Mouse (Mus musculus): ENCODE data around the gene Tenm4. TPM values are rescaled to one million over a fixed set of nuclear protein-coding genes. Genes with fewer than 3 reads are reported as not detected.

Gene Tenm4
- total and polyA plus RNA-seq, 3 experiments, result 9.2 to 15.2 TPM; not detected in 1

DNA sequence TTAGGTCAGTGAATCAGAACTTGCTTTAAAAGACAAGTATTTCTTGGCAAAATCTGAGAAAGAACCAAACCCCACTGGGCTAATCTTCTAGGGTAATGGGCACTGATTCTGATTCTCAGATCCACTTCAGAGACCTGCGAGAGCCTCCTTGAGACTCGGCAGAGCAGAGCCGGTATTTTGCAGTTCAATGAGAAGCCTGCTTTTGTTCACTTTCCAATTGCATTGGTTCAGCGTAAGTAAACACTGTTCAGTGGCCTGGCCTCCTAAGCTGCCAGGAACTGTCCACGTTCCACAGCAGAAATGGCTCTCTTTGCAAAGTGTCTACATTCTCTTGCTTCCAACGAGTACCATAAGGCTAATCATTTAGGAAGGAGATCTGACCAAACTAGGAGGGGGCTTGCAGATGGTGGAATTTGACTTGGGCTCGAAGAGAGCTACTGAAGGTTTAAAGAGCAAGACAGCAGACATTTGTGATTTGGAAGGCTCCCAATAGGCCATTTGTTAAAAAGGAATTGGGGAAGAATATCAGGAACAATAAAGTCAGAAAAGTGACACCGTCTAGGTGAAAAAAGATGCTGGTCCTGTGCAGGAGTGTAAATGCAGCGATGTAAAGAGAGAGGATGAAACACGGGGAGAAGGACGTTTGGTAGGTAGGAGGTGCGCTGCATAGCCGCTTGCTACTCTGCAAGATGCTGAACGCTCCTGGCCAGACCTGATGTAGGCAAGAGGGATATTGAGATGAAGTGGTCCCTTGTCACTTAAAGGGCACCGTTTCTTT is 636.4 kb downstream of the Tenm4 start:
- Histone ChIP-seq H3K4me3 (ENCODE audit: control insufficient read depth in 1 of 2, insufficient read depth in 1 of 2, low read depth in 2 of 2, low read length in 2 of 2) (no peak overlapping the region), H3K79me2 (ENCODE audit: control insufficient read depth, insufficient read depth, low read length, poor library complexity) (no peaks in the 10 kb centered on the region), H3K27ac (ENCODE audit: control insufficient read depth, low read depth, low read length) (no peak overlapping the region), H3K36me3 (ENCODE audit: control insufficient read depth in 1 of 2, insufficient read depth in 2 of 2, low read length in 2 of 2) (no peaks in the 10 kb centered on the region), H3K4me1 (ENCODE audit: control insufficient read depth in 1 of 2, insufficient read depth in 2 of 2, low read length in 2 of 2) (no peaks in the 10 kb centered on the region), H3K27me3 (ENCODE audit: control insufficient read depth in 1 of 2, insufficient read depth in 2 of 2, low read length in 2 of 2) (no peaks in the 10 kb centered on the region), H3K9me3 (replicated peaks; ENCODE audit: insufficient read depth, low read length) (no peaks in the 10 kb centered on the region), H3K9ac (ENCODE audit: control insufficient read depth, low read depth, low read length, poor library complexity, severe bottlenecking) (no peak overlapping the region)
- TF ChIP-seq ELF1 (IDR thresholded peaks at IDR 0.05; ENCODE audit: low read depth, low read length) (no peak), GATA1 (IDR thresholded peaks at IDR 0.05; ENCODE audit: low read depth, low read length) (no peak), ZNF384 (IDR thresholded peaks at IDR 0.05; ENCODE audit: low read depth, low read length) (no peak), POLR2AphosphoS5 (IDR thresholded peaks at IDR 0.05; ENCODE audit: borderline replicate concordance, low read depth, low read length) (no peak), MAFK (IDR thresholded peaks at IDR 0.05; ENCODE audit: borderline replicate concordance, low read depth, low read length) (no peak), CHD1 (IDR thresholded peaks at IDR 0.05; ENCODE audit: low read depth, low read length) (no peak), UBTF (IDR thresholded peaks at IDR 0.05; ENCODE audit: borderline replicate concordance, insufficient read depth, low read depth, low read length) (no peak), ZMIZ1 (IDR thresholded peaks at IDR 0.05; ENCODE audit: low read depth, low read length) (no peak), KAT2A (conservative IDR thresholded peaks at IDR 0.05; ENCODE audit: low read depth, low read length) (no peak)
- DNase-seq (ENCODE audit: low read depth, low spot score), result no peak

DNA sequence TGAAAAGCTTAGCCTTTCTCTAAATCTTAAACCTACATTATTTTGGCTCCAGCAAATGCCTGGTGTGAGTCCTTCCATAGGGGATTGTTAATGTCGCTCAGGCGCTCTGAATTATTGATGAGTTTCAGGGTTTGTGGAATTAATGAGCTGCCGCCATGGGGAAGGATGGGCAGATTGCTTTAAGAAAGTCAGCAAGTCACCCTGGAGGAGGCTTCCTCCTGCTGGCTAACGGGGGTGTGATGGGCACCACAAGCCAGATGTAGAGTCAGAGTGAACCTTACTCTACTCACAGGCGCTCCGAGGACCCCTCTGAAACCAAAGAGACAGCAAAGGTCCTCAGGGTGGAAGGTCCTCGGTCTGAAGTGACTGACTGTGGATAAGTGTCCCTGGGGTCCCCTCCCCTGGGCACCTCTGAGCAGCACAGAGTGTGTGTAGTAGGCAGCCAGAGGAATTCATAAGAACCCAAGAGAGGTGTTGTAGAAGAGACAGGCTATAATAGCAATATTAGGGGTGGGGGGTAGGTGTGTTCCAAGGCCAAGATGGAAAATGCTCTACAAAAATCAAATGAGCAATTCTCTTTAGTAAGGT is 637.1 kb downstream of the Tenm4 start:
- no peak for TF ChIP-seq NRF1 (IDR thresholded peaks at IDR 0.05; ENCODE audit: insufficient read depth, low read depth, low read length, poor library complexity, severe bottlenecking)
- H3K36me3 ChIP-seq (ENCODE audit: control insufficient read depth in 1 of 2, insufficient read depth in 2 of 2, low read length in 2 of 2), result no peaks in the 10 kb centered on the region
- no peaks in the 10 kb centered on the region for H3K79me2 ChIP-seq (ENCODE audit: control insufficient read depth, insufficient read depth, low read length, poor library complexity)
- H3K27ac ChIP-seq (ENCODE audit: control insufficient read depth, low read depth, low read length), result no peak overlapping the region
- H3K9me3 ChIP-seq (replicated peaks; ENCODE audit: insufficient read depth, low read length), result no peaks in the 10 kb centered on the region
- H3K9ac ChIP-seq (ENCODE audit: control insufficient read depth, low read depth, low read length, poor library complexity, severe bottlenecking), result no peak overlapping the region
- no peaks in the 10 kb centered on the region for H3K4me1 ChIP-seq (ENCODE audit: control insufficient read depth in 1 of 2, insufficient read depth in 2 of 2, low read length in 2 of 2)
- DNase-seq (ENCODE audit: low read depth, low spot score), result no peak
- no peaks in the 10 kb centered on the region for H3K27me3 ChIP-seq (ENCODE audit: control insufficient read depth in 1 of 2, insufficient read depth in 2 of 2, low read length in 2 of 2)
- H3K4me3 ChIP-seq (ENCODE audit: control insufficient read depth in 1 of 2, insufficient read depth in 1 of 2, low read depth in 2 of 2, low read length in 2 of 2), result no peak overlapping the region

GRCm38 (mm10) chr7:96811691-96812090 is 640.6 kb downstream of the Tenm4 start:
- H3K4me1 ChIP-seq (ENCODE audit: control insufficient read depth in 1 of 2, insufficient read depth in 2 of 2, low read length in 2 of 2), result no peaks in the 10 kb centered on the region
- TF ChIP-seq USF2 (IDR thresholded peaks at IDR 0.05; ENCODE audit: borderline replicate concordance in 1 of 2, insufficient read depth in 1 of 2, low read depth in 1 of 2, low read length in 2 of 2) (no peak), NRF1 (IDR thresholded peaks at IDR 0.05; ENCODE audit: insufficient read depth, low read depth, low read length, poor library complexity, severe bottlenecking) (no peak), CHD2 (IDR thresholded peaks at IDR 0.05; ENCODE audit: low read length) (no peak), JUND (IDR thresholded peaks at IDR 0.05; ENCODE audit: low read depth, low read length) (no peak), SIN3A (IDR thresholded peaks at IDR 0.05; ENCODE audit: low read length) (no peak), E2F4 (IDR thresholded peaks at IDR 0.05; ENCODE audit: borderline replicate concordance, low read depth, low read length) (no peak), ZKSCAN1 (IDR thresholded peaks at IDR 0.05; ENCODE audit: low read depth, low read length) (no peak), MAZ (IDR thresholded peaks at IDR 0.05; ENCODE audit: low read depth, low read length) (no peak), EP300 (IDR thresholded peaks at IDR 0.05; ENCODE audit: low read depth in 1 of 2, low read length in 2 of 2) (no peak), RAD21 (IDR thresholded peaks at IDR 0.05; ENCODE audit: low read depth, low read length) (no peak)
- DNase-seq (ENCODE audit: low read depth, low spot score), result no peak
- H3K27ac ChIP-seq (ENCODE audit: control insufficient read depth, low read depth, low read length), result no peak overlapping the region
- no peaks in the 10 kb centered on the region for H3K27me3 ChIP-seq (ENCODE audit: control insufficient read depth in 1 of 2, insufficient read depth in 2 of 2, low read length in 2 of 2)
- H3K4me3 ChIP-seq (ENCODE audit: control insufficient read depth in 1 of 2, insufficient read depth in 1 of 2, low read depth in 2 of 2, low read length in 2 of 2), result no peak overlapping the region
- no peaks in the 10 kb centered on the region for H3K9me3 ChIP-seq (replicated peaks; ENCODE audit: insufficient read depth, low read length)
- no peaks in the 10 kb centered on the region; a peak in 1 of 4 replicates for H3K36me3 ChIP-seq (ENCODE audit: control insufficient read depth in 1 of 2, insufficient read depth in 2 of 2, low read length in 2 of 2)
- no peak overlapping the region for H3K9ac ChIP-seq (ENCODE audit: control insufficient read depth, low read depth, low read length, poor library complexity, severe bottlenecking)
- H3K79me2 ChIP-seq (ENCODE audit: control insufficient read depth, insufficient read depth, low read length, poor library complexity), result no peaks in the 10 kb centered on the region
